Mouse (Mus musculus) megakaryocyte, embryonic 14.5 days (primary cell): Measurements from ENCODE around the gene Lcmt1. TPM values are rescaled to one million over a fixed set of nuclear protein-coding genes. Genes with fewer than 3 reads are reported as not detected.
A peak's percentile ranks its signal among the peaks of the same experiment; 100 is the strongest.

Source experiments
- H3K27me3 ChIP-seq: replicated peaks from 2 replicates; pipeline ENCODE3; 2012; ENCODE audit warnings: inconsistent platforms
- H3K36me3 ChIP-seq: replicated peaks from 2 replicates; pipeline ENCODE3; 2012; ENCODE audit warnings: low read length, inconsistent platforms, mixed read lengths
- H3K4me1 ChIP-seq: 2 replicates; pipeline ENCODE4 v1.6.1; 2012; ENCODE audit warnings: inconsistent platforms
- H3K4me3 ChIP-seq: replicated peaks from 2 replicates; pipeline ENCODE3; 2012; ENCODE audit warnings: moderate library complexity, mild to moderate bottlenecking, inconsistent platforms
- H3K9me3 ChIP-seq: 2 replicates; pipeline ENCODE4 v1.6.1; 2012; ENCODE audit warnings: inconsistent platforms
- FLI1 ChIP-seq: IDR thresholded peaks from 2 replicates; pipeline ENCODE4 v1.6.1; 2012; ENCODE audit warnings: low read length, inconsistent platforms, mixed read lengths
- GATA1 ChIP-seq: IDR thresholded peaks from 3 replicates; pipeline ENCODE4 v1.6.1; 2012; ENCODE audit warnings: mixed read lengths, low read length, inconsistent platforms, borderline replicate concordance
- polyA plus RNA-seq: library from polyadenylated mRNA; stranded (reverse); fragments of >175 nt; gene quantifications from 2 replicates; pipeline ENCODE4 v1.2.3, GENCODE M21; 2012; ENCODE audit warnings: low replicate concordance; ENCODE audit not compliant: insufficient read depth

The Lcmt1 gene
- polyA plus RNA-seq, 1 experiment: 4.3 TPM

DNA sequence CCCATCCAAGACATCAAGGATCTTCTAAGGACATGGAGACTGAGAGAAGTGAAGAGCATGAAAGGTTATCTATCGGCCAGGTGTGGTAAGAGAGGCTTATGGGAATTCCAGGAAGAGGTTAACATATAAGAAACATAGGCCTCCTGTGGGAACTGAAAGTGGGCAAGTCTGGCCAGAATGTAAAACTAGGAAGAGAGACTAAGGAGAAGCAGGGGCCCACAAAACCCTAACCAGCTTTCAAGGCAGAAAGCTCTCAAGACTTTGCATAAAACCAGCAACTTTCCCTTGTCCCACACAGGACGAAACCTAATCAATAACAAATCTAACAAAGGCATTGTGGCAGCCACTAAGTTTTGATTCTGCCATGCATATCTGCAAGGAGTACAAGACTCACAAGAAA is 1.4 kb upstream of the Lcmt1 start:
- TF ChIP-seq FLI1 (no peak), GATA1 (no peak)
- Histone ChIP-seq H3K36me3 (peaks cover 14% of the 10 kb centered on the region), H3K9me3 (no peaks in the 10 kb centered on the region), H3K27me3 (no peaks in the 10 kb centered on the region), H3K4me1 (peaks cover 78% of the 10 kb centered on the region), H3K4me3 (peak overlapping the region; percentile 93)

DNA sequence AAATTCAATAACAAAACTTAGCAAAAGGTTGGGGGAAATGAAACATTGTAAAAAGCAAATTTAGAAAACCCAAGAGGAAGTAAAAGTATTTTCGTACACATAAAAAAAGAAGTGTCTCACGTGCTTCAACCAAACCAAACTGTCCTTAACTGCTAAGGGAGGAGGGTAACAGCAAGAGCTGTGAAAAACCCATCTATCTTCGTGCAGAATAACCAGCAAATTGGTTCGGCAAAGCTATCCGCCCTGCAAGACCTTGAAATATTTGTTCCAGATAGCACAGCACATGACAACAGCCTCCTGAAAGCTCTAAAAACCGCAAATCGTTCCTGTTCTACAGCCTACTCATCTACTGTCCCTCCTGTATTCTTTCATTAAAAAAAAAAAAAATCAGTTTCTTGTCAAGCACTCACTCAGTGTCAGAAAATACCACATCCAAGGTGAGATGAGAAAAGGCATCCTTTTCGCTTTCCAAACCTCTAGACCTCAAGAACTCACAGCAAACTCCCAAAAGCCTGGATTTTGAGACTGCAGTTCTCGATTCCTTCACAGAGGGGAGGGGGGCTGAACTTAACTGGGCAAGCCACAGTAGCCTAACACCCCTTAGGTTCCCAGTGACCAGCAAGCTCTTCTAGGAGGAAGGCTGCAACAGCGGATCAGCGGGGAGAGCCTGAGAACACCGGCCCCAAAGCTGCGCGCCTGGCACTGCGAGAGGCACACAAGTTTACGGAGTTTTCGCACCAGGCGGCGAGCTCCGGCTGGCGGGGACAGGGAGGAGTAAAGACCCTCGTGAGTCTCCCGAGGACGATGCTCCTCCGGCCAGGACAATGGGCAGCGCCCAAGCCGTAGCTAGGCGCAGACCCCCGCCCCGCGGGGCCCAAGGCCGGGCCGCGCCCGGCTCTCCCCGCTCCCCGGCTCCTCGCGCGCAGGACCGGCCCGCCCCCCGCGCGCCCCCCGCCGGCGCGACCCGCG is 522 bp upstream of the Lcmt1 start:
- Histone ChIP-seq H3K9me3 (0 out of 2 replicates have a peak, but pooled peaks cover 1% of the 10 kb centered on the region), H3K4me3 (peak overlapping the region; percentile 93), H3K27me3 (no peaks in the 10 kb centered on the region), H3K4me1 (peaks cover 71% of the 10 kb centered on the region), H3K36me3 (peaks cover 8% of the 10 kb centered on the region)
- TF ChIP-seq GATA1 (no peak), FLI1 (no peak)

DNA sequence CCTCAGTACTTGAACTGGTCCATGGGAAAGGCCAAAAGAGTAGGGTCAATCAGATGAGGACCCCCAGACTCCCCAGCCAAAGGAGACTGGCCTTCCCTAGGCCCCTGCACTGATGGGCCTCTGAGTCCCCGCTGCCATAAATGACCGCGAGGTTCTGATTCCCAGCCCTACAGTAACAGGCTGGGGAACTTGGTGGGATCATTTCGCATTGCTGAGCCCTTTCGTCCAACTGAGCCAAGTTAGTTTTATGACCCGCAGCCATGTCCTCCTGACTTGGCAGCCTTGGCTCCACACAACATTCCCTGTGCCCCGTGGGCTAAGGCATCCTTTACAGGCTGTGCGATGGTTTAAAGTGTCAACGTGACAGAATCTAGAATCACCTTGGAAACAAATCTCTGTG is 1.1 kb downstream of the Lcmt1 start:
- TF ChIP-seq FLI1: no peak
- TF ChIP-seq GATA1: no peak
- no peaks in the 10 kb centered on the region for H3K27me3 ChIP-seq
- peaks cover 54% of the 10 kb centered on the region for H3K4me1 ChIP-seq
- no peaks in the 10 kb centered on the region for H3K36me3 ChIP-seq
- H3K9me3 ChIP-seq: peaks cover 3% of the 10 kb centered on the region; the same call in 1 of the 2 replicates
- peak overlapping the region; percentile 93 for H3K4me3 ChIP-seq

DNA sequence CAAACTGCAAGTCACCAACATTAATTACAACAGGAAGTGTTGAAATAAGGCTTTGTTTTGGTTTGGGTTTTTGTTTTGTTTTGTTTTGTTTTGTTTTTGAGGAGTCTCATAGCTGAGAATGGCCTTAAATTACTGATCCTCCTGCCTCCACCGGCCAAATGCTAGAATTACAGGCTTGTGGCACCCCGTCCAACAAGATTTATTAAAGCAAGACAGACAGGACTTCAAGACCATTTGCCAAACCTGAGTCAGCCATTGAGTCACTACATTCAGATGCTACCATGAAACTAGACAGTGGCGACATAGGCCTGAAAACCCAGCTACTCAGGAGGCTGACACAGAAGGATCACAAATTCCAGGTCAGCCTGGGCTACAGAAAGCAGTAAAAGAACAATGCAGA is 1.9 kb downstream of the Lcmt1 start:
- H3K4me3 ChIP-seq: peak overlapping the region; percentile 62
- H3K4me1 ChIP-seq: peaks cover 46% of the 10 kb centered on the region
- TF ChIP-seq FLI1 (no peak), GATA1 (no peak)
- peaks cover 3% of the 10 kb centered on the region; the same call in 1 of the 2 replicates for H3K9me3 ChIP-seq
- H3K36me3 ChIP-seq: no peaks in the 10 kb centered on the region
- no peaks in the 10 kb centered on the region for H3K27me3 ChIP-seq

DNA sequence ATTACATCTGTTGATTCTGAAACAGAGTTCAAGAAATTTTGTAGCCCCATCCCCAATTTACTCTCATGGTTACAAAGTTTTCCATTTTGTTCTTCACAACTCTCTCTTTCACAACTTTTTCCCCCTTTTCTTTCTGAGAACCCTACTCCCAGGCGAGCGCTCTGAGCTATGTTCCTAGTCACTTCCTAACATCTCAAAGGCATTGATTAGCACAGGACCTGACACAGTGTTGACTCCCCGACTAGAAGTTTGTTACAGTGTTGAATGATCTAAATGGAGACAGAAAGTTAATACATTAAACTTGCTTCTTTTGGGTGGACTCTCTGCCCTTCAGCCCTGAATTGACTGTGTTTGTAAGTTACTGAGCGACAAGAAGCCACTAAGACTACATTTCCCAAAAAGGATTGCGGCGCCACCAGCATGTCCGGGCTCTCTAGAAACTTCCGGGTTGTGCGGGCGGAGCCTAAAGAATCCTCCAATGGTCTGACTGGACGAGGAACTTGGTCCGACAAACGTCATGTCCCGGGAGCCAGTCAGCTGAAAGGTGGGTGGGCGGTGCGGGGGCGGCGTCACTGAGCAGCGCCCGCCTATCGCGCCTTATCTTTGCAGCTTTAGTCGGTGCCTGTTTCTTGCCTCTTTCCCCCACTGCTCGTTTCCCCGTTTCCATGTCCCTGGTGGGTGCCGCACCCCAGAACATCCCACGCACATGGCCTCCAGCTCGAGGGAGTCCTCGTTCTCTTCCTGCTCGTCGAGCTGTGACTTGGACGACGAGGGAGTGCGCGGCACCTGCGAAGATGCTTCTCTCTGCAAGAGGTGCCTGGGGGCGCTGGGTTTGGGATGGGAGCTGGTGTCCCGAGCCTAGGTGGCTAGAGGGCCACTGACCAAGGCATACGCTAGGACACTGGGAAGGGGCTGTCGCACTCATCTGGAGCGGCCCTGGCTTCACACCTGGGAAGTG is 8.1 kb downstream of the Lcmt1 start:
- H3K4me1 ChIP-seq: peaks cover 34% of the 10 kb centered on the region
- peak overlapping the region; percentile 99 for H3K4me3 ChIP-seq
- H3K27me3 ChIP-seq: no peaks in the 10 kb centered on the region
- peaks cover 10% of the 10 kb centered on the region for H3K36me3 ChIP-seq
- TF ChIP-seq FLI1 (no peak), GATA1 (peak; percentile 71; the same call in 1 of the 3 replicates)
- H3K9me3 ChIP-seq: peaks cover 3% of the 10 kb centered on the region; the same call in 1 of the 2 replicates

DNA sequence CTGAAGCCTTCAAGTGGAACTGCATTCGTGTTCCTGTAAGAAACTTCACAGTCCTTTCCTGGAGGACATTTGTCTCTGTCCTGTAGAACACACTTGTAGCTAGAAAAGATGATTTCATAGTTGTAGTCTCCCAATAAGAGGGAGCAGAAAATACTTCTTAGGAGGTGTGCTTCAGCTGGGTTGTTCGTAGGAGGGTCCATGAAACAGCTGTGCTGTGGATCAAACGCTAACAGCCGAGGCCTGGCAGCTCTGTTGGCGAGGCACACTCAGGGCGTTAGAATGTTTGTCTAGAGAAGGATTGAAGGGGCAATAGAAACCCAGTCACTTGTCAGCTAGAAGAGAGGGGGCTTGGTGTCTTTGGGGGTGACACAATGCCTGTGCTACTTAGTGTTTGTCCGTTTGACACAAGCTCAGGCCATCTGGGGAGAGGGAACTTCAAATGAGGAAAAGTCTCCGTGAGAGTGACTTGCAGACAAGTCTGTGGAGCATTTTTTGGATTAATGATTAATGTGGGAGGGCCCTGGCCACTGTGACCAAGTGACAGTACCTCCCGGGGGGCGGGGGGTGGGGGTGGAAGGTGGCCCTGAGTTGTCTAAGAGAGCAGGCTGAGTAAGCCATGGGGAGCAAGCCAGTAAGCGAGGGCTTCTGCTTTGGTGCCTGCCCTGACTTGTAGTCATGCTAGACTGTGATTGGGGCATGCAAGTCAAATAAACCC is 16.3 kb downstream of the Lcmt1 start:
- TF ChIP-seq GATA1: no peak
- TF ChIP-seq FLI1: no peak
- Histone ChIP-seq H3K4me1 (peaks cover 38% of the 10 kb centered on the region), H3K36me3 (peaks cover 62% of the 10 kb centered on the region), H3K9me3 (no peaks in the 10 kb centered on the region), H3K27me3 (no peaks in the 10 kb centered on the region), H3K4me3 (no peak overlapping the region)

DNA sequence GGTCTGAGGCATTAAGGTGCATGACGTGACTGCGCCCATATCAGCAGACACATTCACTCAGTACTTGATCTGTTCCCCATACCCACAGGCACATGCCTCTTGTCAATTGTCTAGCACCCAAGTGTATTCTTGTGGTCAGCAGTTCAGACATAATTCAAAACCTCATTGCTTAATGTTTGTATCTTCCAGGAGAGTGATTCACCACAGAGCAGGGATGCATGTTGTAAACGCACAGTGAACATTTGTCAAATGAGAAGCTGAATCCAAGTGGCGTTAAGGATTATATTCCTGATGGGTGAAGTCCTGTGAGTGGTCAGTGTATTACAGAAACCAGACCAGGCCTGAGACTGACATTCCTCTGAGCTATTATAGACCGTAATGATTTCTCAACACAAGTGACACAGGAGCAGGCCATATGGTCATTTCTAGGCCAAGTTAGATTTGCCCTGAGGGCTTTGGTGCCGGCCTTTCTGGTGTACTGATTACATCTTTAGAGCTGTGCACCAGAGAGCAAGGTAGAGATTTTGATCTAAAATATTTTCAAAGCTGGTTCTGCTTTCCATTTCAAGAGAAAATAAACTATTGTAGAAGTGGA is 20.2 kb downstream of the Lcmt1 start:
- H3K36me3 ChIP-seq: peaks cover 73% of the 10 kb centered on the region
- H3K9me3 ChIP-seq: no peaks in the 10 kb centered on the region
- peaks cover 24% of the 10 kb centered on the region for H3K4me1 ChIP-seq
- no peaks in the 10 kb centered on the region for H3K27me3 ChIP-seq
- H3K4me3 ChIP-seq: no peak overlapping the region
- TF ChIP-seq GATA1 (no peak), FLI1 (no peak)

DNA sequence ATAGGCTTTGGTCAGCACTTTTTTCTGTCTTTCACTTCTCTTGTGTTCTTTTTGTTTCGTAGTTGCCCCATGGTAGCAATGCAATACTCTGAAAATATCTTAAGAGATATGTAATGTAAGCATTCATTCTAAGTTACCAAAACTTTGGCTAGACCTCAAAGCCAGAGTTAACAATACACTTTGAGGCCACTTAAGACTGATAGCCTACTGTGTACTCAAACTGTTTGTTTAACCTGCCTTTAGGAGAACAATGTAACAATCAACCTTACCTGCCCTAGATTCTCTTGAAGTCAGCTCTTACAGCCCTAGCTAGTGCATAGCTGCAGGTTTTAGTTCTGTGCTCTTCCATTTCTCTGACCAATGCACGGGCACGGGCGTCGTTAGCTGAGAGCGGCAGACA is 24.7 kb downstream of the Lcmt1 start:
- TF ChIP-seq FLI1 (no peak), GATA1 (no peak)
- Histone ChIP-seq H3K27me3 (no peaks in the 10 kb centered on the region), H3K4me3 (no peak overlapping the region), H3K9me3 (no peaks in the 10 kb centered on the region), H3K4me1 (peaks cover 18% of the 10 kb centered on the region), H3K36me3 (peaks cover 41% of the 10 kb centered on the region)

DNA sequence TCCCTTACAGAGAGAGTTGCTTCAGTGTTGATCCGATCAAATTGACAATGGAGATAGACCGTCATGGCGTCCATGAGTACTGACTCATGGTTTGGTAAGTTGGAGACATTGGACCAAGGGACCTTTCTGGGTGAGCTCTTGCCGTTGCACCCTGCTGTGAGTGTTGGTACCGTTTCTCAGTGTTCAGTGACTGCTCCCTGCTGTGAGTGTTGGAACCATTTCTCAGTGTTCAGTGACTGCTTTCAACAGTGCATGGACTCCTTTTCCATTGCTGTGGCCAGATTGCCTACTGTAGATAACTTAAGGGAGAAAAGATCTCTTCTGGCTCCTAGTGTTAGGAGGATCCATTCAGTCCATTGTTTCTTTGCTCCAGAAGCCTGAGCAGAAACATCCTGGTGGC is 27.3 kb downstream of the Lcmt1 start:
- H3K27me3 ChIP-seq: no peaks in the 10 kb centered on the region
- no peak overlapping the region for H3K4me3 ChIP-seq
- H3K4me1 ChIP-seq: peaks cover 25% of the 10 kb centered on the region
- no peaks in the 10 kb centered on the region for H3K9me3 ChIP-seq
- TF ChIP-seq GATA1 (no peak), FLI1 (no peak)
- H3K36me3 ChIP-seq: peaks cover 42% of the 10 kb centered on the region
